Mouse (Mus musculus): ENCODE measurements around the gene Stum.

Stum gene

DNA sequence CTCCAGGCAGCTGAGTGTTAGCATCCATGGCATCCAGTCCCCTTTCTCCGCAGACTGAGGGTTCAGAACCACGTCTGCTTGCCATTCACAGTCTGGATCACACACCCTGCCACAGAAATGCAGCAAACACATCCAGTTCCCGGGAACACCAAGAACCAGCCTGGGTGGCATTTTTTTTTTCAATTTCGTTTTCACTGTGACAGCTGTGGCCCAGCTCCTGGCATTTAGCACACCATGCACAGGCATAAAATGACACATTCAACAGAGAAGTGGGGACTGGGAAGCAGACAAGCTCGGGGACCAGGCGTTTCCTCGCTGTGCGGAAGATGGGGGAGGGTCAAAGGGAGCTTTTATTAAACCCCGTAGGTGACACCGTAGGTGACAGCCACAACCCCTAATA lies 55.6 kb downstream of the Stum start:
- DNase-seq, result no peak

DNA sequence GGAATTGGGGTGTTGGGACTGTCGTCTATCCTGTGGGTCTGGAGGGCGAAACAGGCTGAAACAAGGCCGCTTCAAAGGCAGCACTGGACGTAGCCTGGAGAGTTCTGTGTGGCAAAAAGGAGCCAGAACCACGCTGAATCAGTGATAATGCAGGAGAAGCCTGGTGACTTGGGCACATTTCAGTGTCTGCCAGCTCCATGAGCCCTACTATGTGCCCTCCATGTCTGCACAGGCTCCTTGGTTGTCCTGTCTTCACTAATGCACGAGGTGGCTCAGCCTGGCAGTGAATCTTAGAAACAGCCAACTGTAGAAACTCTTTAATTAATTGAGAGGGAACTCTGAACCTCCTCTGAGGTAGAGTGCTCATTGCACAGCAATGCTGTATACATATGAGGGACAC lies 56.9 kb downstream of the Stum start:
- no peak for DNase-seq

GRCm38 (mm10) chr1:180423931-180424330 lies 59.4 kb downstream of the Stum start:
- DNase-seq, result no peak

DNA sequence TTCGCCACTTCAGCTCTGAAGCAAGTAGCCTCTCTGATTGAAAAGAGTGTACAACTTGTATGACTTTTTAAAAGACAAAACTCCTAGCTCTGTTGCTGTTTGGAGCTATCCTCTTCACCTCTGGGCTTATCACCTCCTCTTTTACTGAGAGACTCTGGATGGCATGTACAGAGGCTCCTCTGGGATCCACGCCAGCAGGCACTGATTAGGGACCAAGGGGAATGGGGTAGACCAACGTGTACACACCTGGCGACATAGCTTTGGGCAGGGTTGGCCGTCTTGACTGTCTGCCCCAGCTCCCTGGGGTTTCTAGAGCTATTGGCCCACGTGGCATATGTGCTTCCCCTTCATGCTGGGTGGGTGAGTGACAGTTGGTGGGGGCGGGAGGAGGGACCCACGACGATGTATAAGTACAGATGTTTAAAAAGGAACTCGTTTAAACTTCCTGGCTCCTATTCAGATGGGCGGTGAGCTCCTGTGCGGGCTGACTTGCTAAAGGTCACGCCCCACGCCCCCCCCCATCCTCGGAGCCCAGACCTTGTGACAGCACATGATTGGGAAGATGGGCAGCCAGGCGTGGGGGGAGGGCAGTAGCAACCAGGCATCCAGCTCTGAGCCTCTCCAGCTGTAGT lies 60.2 kb downstream of the Stum start:
- peak in 1 of 2 experiments; percentile 66 for DNase-seq

GRCm38 (mm10) chr1:180422076-180422828 lies 61.1 kb downstream of the Stum start:
- peak; percentile 90 to 93 for DNase-seq

GRCm38 (mm10) chr1:180421165-180421909 lies 62.0 kb downstream of the Stum start:
- DNase-seq, result peak in 1 of 2 experiments; percentile 58

DNA sequence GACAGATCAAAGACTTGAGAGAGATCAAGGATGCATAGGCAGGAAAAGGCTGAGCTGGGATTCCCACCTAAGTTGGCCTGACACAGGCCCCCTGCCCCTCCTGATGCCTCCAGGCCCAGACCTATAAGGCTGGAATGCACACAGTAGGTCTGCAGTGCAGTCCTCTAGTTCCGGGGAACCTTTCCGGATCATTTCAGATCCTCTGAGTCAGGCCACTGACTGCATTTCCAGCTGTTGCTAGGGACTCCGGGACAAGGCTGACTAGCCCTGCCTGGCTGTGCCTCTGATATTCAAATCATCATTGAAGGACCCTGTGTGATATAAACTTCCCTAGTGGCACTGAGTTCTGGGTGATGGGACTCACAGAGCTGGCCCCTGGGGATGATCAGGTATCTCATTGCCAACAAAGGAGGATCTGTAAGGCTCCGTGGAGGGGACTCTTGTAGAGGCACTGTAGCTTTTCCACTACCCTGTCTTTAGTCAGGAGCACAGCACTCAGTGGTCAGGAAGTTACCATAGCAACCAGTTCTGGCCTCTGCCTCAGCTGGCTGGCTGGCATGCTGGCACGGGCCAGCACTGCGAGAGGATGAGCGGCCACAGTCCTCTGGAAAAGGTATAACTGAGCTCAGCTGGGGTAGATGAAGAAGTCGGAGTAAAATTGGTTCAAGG lies 62.7 kb downstream of the Stum start:
- peak; percentile 47 to 87 for DNase-seq

DNA sequence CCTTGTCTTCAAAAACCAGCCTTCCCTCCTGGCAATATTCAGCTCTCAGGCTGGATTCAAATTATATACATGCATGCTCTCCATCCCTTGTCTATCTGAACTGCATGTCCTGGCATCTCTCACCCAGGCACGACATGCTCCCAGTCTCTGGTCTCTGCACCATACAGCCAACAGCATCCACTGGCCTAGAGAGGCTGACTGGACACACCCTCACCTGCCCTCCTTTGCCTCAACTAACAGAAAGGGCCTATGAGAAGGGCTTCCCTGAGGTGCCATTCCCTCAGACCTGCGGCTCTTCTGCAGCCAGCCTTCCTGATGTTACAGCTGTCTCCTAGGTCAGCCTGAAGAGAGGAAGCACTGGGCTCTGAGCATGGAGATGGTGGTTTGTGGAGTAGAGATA lies 64.2 kb downstream of the Stum start:
- no peak for DNase-seq

GRCm38 (mm10) chr1:180417118-180417517 lies 66.2 kb downstream of the Stum start:
- no peak for DNase-seq

DNA sequence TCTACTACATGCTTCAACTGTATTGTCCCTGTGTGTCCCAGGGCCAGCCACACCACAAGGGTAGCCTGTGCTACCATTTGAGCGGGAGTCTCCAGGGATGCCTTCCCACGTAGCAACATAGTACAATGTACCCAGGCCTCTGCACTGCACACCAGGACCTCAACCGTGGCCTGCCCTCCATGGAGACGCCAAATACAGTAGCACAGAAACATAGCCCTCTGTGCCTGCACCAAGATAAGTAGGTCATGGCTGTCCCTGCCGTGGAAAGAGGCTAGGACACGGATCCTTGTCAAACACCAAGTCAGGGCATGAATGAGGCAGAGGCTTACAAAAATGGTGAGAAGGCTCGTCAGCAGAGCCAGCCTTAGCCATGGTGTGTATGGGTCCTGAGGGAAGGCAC lies 67.5 kb downstream of the Stum start:
- DNase-seq, result no peak

DNA sequence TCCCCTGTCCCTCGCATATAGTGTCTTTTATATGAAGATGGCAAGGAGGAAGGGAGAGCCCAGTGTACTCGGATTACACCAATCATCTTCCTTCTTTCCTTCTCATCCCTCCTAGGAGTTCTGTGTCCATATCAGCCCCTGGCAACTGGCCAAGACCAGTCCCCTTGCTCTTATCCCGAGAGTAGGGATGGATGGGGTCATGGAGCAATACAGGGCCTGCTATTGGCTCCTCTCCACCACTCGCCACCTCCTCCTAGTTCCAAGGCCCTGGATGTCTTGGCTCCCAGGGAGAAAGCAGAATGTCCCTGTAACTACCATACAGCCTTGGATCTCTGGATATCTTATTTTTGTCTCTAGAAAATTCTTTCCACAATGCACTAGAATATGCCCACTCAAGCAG lies 68.2 kb downstream of the Stum start:
- no peak for DNase-seq

GRCm38 (mm10) chr1:180410306-180410705 lies 73.0 kb downstream of the Stum start:
- no peak for DNase-seq

DNA sequence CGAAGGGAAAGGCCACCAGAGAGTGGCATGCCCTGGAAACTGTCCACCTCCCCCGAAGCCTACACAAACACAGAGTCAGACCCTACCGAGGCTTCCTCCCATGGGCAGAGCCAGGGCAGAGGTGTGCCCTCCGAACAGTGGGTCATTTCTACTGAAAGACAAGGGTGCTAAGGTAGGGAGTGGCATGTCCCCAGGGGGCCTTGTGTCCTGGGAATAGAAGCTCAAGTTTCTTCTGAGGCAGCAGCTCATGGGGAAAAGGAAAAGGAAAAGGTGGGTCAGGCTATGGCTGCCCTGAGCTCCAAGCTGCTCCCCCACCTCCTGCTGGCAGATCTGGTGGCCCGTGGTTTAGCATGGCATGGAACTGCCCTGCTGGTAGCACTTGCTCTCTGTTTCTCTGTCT lies 73.5 kb downstream of the Stum start:
- DNase-seq, result no peak

GRCm38 (mm10) chr1:180408832-180409231 lies 74.5 kb downstream of the Stum start:
- DNase-seq, result peak; percentile 80 to 86

- peak in 1 of 2 experiments; percentile 54 for DNase-seq
These were observed 75.3 kb downstream of the Stum start for GRCm38 (mm10) chr1:180407727-180408719.

DNA sequence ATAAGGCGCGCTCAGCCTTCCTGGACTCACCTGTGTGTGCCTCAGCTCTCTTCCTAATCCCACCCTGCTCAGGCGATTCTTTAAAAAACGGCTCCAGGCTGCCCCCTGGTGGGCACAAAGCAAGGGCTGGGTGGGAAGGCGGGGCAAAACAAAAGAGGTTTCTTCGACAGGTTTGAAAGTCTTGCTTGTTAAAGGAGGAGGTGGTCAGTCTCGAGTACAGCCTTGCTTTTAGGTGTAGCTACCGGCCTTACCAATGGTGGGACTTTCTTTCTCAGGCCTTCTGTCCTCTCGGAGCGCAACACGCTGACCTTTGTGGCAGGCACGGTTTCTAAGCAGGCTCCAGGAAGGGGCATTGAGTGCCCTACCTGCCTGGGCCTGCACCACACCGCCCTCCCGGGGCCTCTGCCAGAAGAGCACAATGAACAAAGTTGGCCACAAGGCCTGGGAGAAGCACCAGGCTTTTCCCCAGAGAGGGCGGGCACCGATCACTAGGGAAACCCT lies 76.1 kb downstream of the Stum start:
- DNase-seq, result peak; percentile 86 to 92

DNA sequence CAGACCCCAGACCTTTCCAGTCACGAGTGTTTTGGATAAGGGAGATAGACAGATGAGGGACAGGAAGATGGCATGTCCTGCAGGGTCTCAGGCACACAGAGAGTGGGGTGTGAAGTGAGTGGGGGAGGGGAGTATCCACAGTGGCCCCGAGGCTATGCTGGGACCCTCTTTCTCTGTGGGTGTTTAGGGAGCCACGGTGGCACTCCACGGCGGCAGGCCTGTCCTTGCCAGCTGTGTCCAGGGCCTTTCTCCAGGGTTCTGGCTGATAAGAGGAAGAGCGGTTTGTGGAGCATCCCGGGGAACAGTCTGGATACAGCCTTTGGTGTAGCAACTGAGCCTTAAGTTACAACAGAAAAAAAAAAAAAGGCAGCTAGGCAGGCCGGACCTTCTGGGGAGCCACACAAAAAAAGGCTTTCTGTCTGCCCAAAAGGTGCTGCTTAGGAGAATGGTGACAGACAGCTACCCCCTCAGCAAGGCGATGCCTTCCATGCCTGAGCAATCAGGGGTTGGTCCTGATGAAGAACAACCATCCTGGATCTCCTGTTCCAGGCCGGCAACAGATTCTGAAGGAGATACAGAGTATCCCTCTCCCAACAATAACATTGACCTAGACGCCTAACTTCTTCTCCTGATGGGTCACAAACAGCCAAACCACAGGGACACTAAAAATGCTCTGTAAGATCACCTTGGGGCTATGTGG lies 76.8 kb downstream of the Stum start:
- DNase-seq, result no peak

- peak; percentile 75 to 89 for DNase-seq
These were observed 77.5 kb downstream of the Stum start for GRCm38 (mm10) chr1:180405576-180406335.

- DNase-seq, result no peak
These were observed 78.6 kb downstream of the Stum start for GRCm38 (mm10) chr1:180404706-180405105.
